Mouse (Mus musculus): ENCODE data around the gene Atrx. TPM values are rescaled to one million over a fixed set of nuclear protein-coding genes. Genes with fewer than 3 reads are reported as not detected.
"Not testable (repeated sequence)": the region's sequence is repeated elsewhere in the genome, so short reads cannot be mapped to it uniquely, and the experiment has no call there.

Gene Atrx
- 100 to 1,000 TPM; 109 to 111 TPM for total RNA-seq (2021)
- long read RNA-seq, experiment 1, partial matches to known transcripts, result 11 of 44 reads
- long read RNA-seq, experiment 1, other reads (novel, unspliced or antisense), result 27 of 44 reads
- long read RNA-seq, experiment 2, partial matches to known transcripts, result 1 of 3 reads
- long read RNA-seq, experiment 2, other reads (novel, unspliced or antisense), result 2 of 3 reads

- peak; percentile 75 to 76 for DNase-seq
Observed at GRCm38 (mm10) chrX:105928861-105929477, at the start of gene Atrx. Gene Atrx, minus strand, starts transcription at chrX:105929403.

GRCm38 (mm10) chrX:105957091-105957490, 27.9 kb upstream of the Atrx start:
- not testable (repeated sequence) for DNase-seq

- DNase-seq, result no peak
Observed at GRCm38 (mm10) chrX:105953999-105954398, 24.8 kb upstream of the Atrx start.

- no peak for DNase-seq
Observed at GRCm38 (mm10) chrX:105946357-105946756, 17.2 kb upstream of the Atrx start.

GRCm38 (mm10) chrX:105939245-105939644, 10.0 kb upstream of the Atrx start:
- DNase-seq, result no peak

GRCm38 (mm10) chrX:105937736-105938135, 8.5 kb upstream of the Atrx start:
- no peak for DNase-seq

- DNase-seq, result no peak
Observed at GRCm38 (mm10) chrX:105934341-105934740, 5.1 kb upstream of the Atrx start.

- no peak for DNase-seq
Observed at GRCm38 (mm10) chrX:105929478-105930038, 355 bp upstream of the Atrx start.

GRCm38 (mm10) chrX:105927941-105928860, 1.0 kb downstream of the Atrx start:
- peak; percentile 41 to 53 for DNase-seq

- peak; percentile 61 to 63 for DNase-seq
Observed at GRCm38 (mm10) chrX:105926121-105926735, 3.0 kb downstream of the Atrx start.

- no peak for DNase-seq
Observed at GRCm38 (mm10) chrX:105924326-105925070, 4.7 kb downstream of the Atrx start.

- DNase-seq, result no peak
Observed at GRCm38 (mm10) chrX:105923896-105924295, 5.3 kb downstream of the Atrx start.

GRCm38 (mm10) chrX:105922986-105923385, 6.2 kb downstream of the Atrx start:
- not testable (repeated sequence) for DNase-seq

GRCm38 (mm10) chrX:105921421-105921820, 7.8 kb downstream of the Atrx start:
- DNase-seq, result peak in 1 of 2 experiments; percentile 40

- DNase-seq, result no peak
Observed at GRCm38 (mm10) chrX:105911728-105912127, 17.5 kb downstream of the Atrx start.

- DNase-seq, result no peak
Observed at GRCm38 (mm10) chrX:105901611-105902010, 27.6 kb downstream of the Atrx start.

- no peak for DNase-seq
Observed at GRCm38 (mm10) chrX:105886921-105887320, 42.3 kb downstream of the Atrx start.

- peak in 1 of 2 experiments; percentile 5 for DNase-seq
Observed at GRCm38 (mm10) chrX:105864367-105864766, 64.8 kb downstream of the Atrx start.

- no peak for DNase-seq
Observed at GRCm38 (mm10) chrX:105824462-105824861, 104.7 kb downstream of the Atrx start.

GRCm38 (mm10) chrX:105794806-105795403, 134.3 kb downstream of the Atrx start:
- DNase-seq, result no peak

- no peak for DNase-seq
Observed at GRCm38 (mm10) chrX:105773281-105773680, 155.9 kb downstream of the Atrx start.
